Mouse (Mus musculus): Measurements from ENCODE around the gene Igf2bp3. TPM values are rescaled to one million over a fixed set of nuclear protein-coding genes. Genes with fewer than 3 reads are reported as not detected.

Gene Igf2bp3
- polyA plus RNA-seq, 1 experiment from 2014 or later: 49.7 TPM

- no peaks in the 10 kb centered on the region for H3K27me3 ChIP-seq
- H3K9me3 ChIP-seq (replicated peaks): no peaks in the 10 kb centered on the region
- H3K36me3 ChIP-seq: peaks cover 24% of the 10 kb centered on the region
- ATAC-seq (replicated peaks; ENCODE audit: low FRiP score): no peak
- H3K4me3 ChIP-seq (replicated peaks): no peak overlapping the region
- H3K9ac ChIP-seq: no peak overlapping the region
- H3K4me1 ChIP-seq: peaks cover 16% of the 10 kb centered on the region
- no peak overlapping the region for H3K4me2 ChIP-seq
- H3K27ac ChIP-seq: no peak overlapping the region
- WGBS: 89% methylated on average over 2 of the region's 2 CpGs
These were observed 136.9 kb downstream of the Igf2bp3 start for GRCm38 (mm10) chr6:49077894-49078293.

- 1% methylated on average over 19 of the region's 19 CpGs for WGBS
These were observed 140.7 kb downstream of the Igf2bp3 start for GRCm38 (mm10) chr6:49074117-49074490.

GRCm38 (mm10) chr6:49073304-49074116 lies 141.2 kb downstream of the Igf2bp3 start, which contains the start of gene Malsu1:
Malsu1 (plus strand) TSS chr6:49073795.
- peak within 1 kb of the TSS; percentile 84 for H3K27ac ChIP-seq
- H3K4me1 ChIP-seq: peaks cover 16% of the 10 kb centered on the region
- H3K4me2 ChIP-seq: peak within 1 kb of the TSS; percentile 82
- peak; percentile 99 for ATAC-seq (replicated peaks; ENCODE audit: low FRiP score)
- H3K9me3 ChIP-seq (replicated peaks): no peaks in the 10 kb centered on the region
- H3K36me3 ChIP-seq: peaks cover 10% of the 10 kb centered on the region
- H3K4me3 ChIP-seq (replicated peaks): peak within 1 kb of the TSS; percentile 98
- WGBS: under 1% methylated on average over 49 of the region's 49 CpGs
- H3K9ac ChIP-seq: peak within 1 kb of the TSS; percentile 93
- no peaks in the 10 kb centered on the region for H3K27me3 ChIP-seq

More at GRCm38 (mm10) chr6:49074117-49074490, 140.7 kb downstream of the Igf2bp3 start:
- Histone ChIP-seq H3K4me3 (replicated peaks) (peak overlapping the region; percentile 98), H3K4me1 (peaks cover 16% of the 10 kb centered on the region), H3K4me2 (peak overlapping the region; percentile 82), H3K27me3 (no peaks in the 10 kb centered on the region), H3K9ac (peak overlapping the region; percentile 93), H3K36me3 (peaks cover 11% of the 10 kb centered on the region), H3K9me3 (replicated peaks) (no peaks in the 10 kb centered on the region), H3K27ac (peak overlapping the region; percentile 84)
- ATAC-seq (replicated peaks; ENCODE audit: low FRiP score): peak; percentile 69

GRCm38 (mm10) chr6:49068361-49068760 lies 146.4 kb downstream of the Igf2bp3 start:
- WGBS: 46% methylated on average over 4 of the region's 4 CpGs
- no peaks in the 10 kb centered on the region for H3K9me3 ChIP-seq (replicated peaks)
- no peak overlapping the region for H3K27ac ChIP-seq
- H3K4me2 ChIP-seq: no peak overlapping the region
- ATAC-seq (replicated peaks; ENCODE audit: low FRiP score): no peak
- no peaks in the 10 kb centered on the region for H3K27me3 ChIP-seq
- H3K9ac ChIP-seq: no peak overlapping the region
- 0 out of 2 replicates have a peak, but pooled peaks cover 4% of the 10 kb centered on the region for H3K4me1 ChIP-seq
- H3K4me3 ChIP-seq (replicated peaks): no peak overlapping the region
- no peaks in the 10 kb centered on the region for H3K36me3 ChIP-seq

- Histone ChIP-seq H3K36me3 (no peaks in the 10 kb centered on the region), H3K4me1 (peaks cover 9% of the 10 kb centered on the region), H3K4me2 (no peak overlapping the region), H3K27me3 (no peaks in the 10 kb centered on the region), H3K27ac (no peak overlapping the region), H3K9me3 (replicated peaks) (peaks cover 3% of the 10 kb centered on the region; the same call in 1 of the 2 replicates), H3K4me3 (replicated peaks) (no peak overlapping the region), H3K9ac (no peak overlapping the region)
- ATAC-seq (replicated peaks; ENCODE audit: low FRiP score): no peak
- 38% methylated on average over 8 of the region's 8 CpGs for WGBS
These were observed 157.4 kb downstream of the Igf2bp3 start for GRCm38 (mm10) chr6:49057053-49058021.

GRCm38 (mm10) chr6:49056009-49056408 lies 158.7 kb downstream of the Igf2bp3 start:
- no peak overlapping the region for H3K9ac ChIP-seq
- H3K27me3 ChIP-seq: no peaks in the 10 kb centered on the region
- 78% methylated on average over 9 of the region's 9 CpGs for WGBS
- H3K27ac ChIP-seq: no peak overlapping the region
- H3K4me3 ChIP-seq (replicated peaks): no peak overlapping the region
- no peak for ATAC-seq (replicated peaks; ENCODE audit: low FRiP score)
- H3K9me3 ChIP-seq (replicated peaks): peaks cover 3% of the 10 kb centered on the region; the same call in 1 of the 2 replicates
- no peaks in the 10 kb centered on the region for H3K36me3 ChIP-seq
- H3K4me1 ChIP-seq: peaks cover 9% of the 10 kb centered on the region
- H3K4me2 ChIP-seq: no peak overlapping the region

- Histone ChIP-seq H3K9me3 (replicated peaks) (peaks cover 3% of the 10 kb centered on the region; the same call in 1 of the 2 replicates), H3K36me3 (no peaks in the 10 kb centered on the region), H3K27ac (peak overlapping the region; percentile 37; the same call in 1 of the 2 replicates), H3K4me1 (peaks cover 9% of the 10 kb centered on the region), H3K27me3 (no peaks in the 10 kb centered on the region), H3K4me3 (replicated peaks) (no peak overlapping the region), H3K4me2 (no peak overlapping the region), H3K9ac (no peak overlapping the region)
- WGBS: 19% methylated on average over 7 of the region's 7 CpGs
- ATAC-seq (replicated peaks; ENCODE audit: low FRiP score): peak; percentile 49; the same call in 1 of the 2 replicates
These were observed 159.5 kb downstream of the Igf2bp3 start for GRCm38 (mm10) chr6:49055256-49055733.

- Histone ChIP-seq H3K4me3 (replicated peaks) (no peak overlapping the region), H3K9ac (no peak overlapping the region), H3K4me1 (peaks cover 9% of the 10 kb centered on the region), H3K36me3 (no peaks in the 10 kb centered on the region), H3K9me3 (replicated peaks) (peaks cover 3% of the 10 kb centered on the region; the same call in 1 of the 2 replicates), H3K4me2 (no peak overlapping the region), H3K27ac (no peak overlapping the region), H3K27me3 (no peaks in the 10 kb centered on the region)
- ATAC-seq (replicated peaks; ENCODE audit: low FRiP score): no peak
- 62% methylated on average over 5 of the region's 5 CpGs for WGBS
These were observed 162.6 kb downstream of the Igf2bp3 start for GRCm38 (mm10) chr6:49052191-49052590.

- Histone ChIP-seq H3K27ac (no peak overlapping the region), H3K4me2 (no peak overlapping the region), H3K9me3 (replicated peaks) (peaks cover 3% of the 10 kb centered on the region; the same call in 1 of the 2 replicates), H3K36me3 (no peaks in the 10 kb centered on the region), H3K9ac (no peak overlapping the region), H3K4me3 (replicated peaks) (no peak overlapping the region), H3K4me1 (peaks cover 9% of the 10 kb centered on the region), H3K27me3 (no peaks in the 10 kb centered on the region)
- WGBS: 71% methylated on average over 11 of the region's 11 CpGs
- no peak for ATAC-seq (replicated peaks; ENCODE audit: low FRiP score)
These were observed 163.9 kb downstream of the Igf2bp3 start for GRCm38 (mm10) chr6:49050677-49051410.

- ATAC-seq (replicated peaks; ENCODE audit: low FRiP score): no peak
- no peak overlapping the region for H3K27ac ChIP-seq
These were observed 166.4 kb downstream of the Igf2bp3 start for GRCm38 (mm10) chr6:49048395-49048794.

GRCm38 (mm10) chr6:49047848-49048247 lies 166.9 kb downstream of the Igf2bp3 start:
- WGBS: 76% methylated on average over 10 of the region's 10 CpGs

More at GRCm38 (mm10) chr6:49048395-49048794, 166.4 kb downstream of the Igf2bp3 start:
- H3K9me3 ChIP-seq (replicated peaks): no peaks in the 10 kb centered on the region
- no peak overlapping the region for H3K4me2 ChIP-seq
- no peaks in the 10 kb centered on the region for H3K4me1 ChIP-seq
- no peak overlapping the region for H3K9ac ChIP-seq
- whole genome bisulfite sequencing: 90% methylated on average over 10 of the region's 10 CpGs
- H3K36me3 ChIP-seq: no peaks in the 10 kb centered on the region
- H3K27me3 ChIP-seq: no peaks in the 10 kb centered on the region
- no peak overlapping the region for H3K4me3 ChIP-seq (replicated peaks)

More at GRCm38 (mm10) chr6:49047848-49048247, 166.9 kb downstream of the Igf2bp3 start:
- Histone ChIP-seq H3K36me3 (no peaks in the 10 kb centered on the region), H3K27ac (no peak overlapping the region), H3K4me2 (no peak overlapping the region), H3K9me3 (replicated peaks) (no peaks in the 10 kb centered on the region), H3K9ac (no peak overlapping the region), H3K4me3 (replicated peaks) (no peak overlapping the region), H3K27me3 (no peaks in the 10 kb centered on the region), H3K4me1 (no peaks in the 10 kb centered on the region)
- no peak for ATAC-seq (replicated peaks; ENCODE audit: low FRiP score)
